Mouse (Mus musculus) WW6 (cell line): ENCODE data around the gene Odf3.
"Not testable (repeated sequence)": the region's sequence is repeated elsewhere in the genome, so short reads cannot be mapped to it uniquely, and the experiment has no call there.

Experiments
- DNase-seq: peaks from one replicate; pipeline ENCODE4 v3.0.0-alpha.2; 2013; ENCODE audit warnings: low read depth, low spot score

Gene Odf3

GRCm38 (mm10) chr7:140881696-140882468, 34.3 kb downstream of the Odf3 start, which contains the start of the genes Psmd13 and Sirt3:
Gene Psmd13 (plus strand): TSS chr7:140881968.
Gene Sirt3 (minus strand): TSS chr7:140882309.
- DNase-seq = peak; percentile 87

- no peak for DNase-seq
These were observed 34.8 kb downstream of the Odf3 start for GRCm38 (mm10) chr7:140882469-140882803.

GRCm38 (mm10) chr7:140890636-140891035, 43.0 kb downstream of the Odf3 start:
- not testable (repeated sequence) for DNase-seq

- no peak for DNase-seq
These were observed 46.4 kb downstream of the Odf3 start for GRCm38 (mm10) chr7:140894031-140894430.

DNA sequence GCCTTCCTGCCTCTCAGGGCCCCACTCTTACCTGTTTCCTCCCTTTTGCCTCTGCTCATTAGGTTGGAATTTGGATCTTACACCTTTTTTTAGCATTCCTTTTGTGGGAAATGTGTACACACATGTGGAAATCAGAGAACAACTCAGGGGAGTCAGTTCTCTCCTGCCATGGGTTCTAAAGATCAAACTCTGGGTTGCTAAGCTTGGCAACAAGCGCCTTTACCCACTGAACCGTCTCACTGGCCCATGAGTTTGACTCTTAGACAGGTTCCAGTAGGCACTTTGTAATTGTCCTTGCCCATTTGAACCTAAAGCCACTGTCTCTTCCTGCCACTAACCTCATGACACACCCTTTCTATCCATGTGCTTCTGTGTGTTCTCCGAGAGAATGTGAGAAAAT, 47.0 kb downstream of the Odf3 start:
- DNase-seq = no peak

DNA sequence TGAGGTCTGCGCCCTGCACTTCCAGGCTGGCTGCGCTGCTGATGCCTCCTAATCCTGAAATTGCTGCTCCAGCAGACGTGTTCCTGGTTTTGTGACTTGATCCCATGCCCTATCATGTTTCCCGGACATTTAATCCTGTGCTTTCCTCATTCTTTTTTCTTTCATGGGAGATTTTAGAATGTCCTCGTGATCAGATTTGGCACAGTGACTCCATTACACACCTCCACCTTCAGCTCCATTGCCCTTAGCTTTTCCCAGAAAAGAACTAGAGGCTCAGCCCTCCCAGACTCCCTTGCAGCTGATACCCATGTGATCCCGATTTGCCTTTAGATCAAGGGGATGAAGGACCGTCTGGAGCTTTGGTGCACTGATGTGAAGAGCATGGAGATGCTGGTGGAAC, 50.3 kb downstream of the Odf3 start:
- DNase-seq = no peak

- no peak for DNase-seq
These were observed 51.5 kb downstream of the Odf3 start for GRCm38 (mm10) chr7:140899121-140899520.

GRCm38 (mm10) chr7:140900220-140900619, 52.6 kb downstream of the Odf3 start, which contains the start of gene Cox8b:
Gene Cox8b (minus strand): TSS chr7:140900446.
- DNase-seq = no peak
